Mouse (Mus musculus) liver, adult 2 months (tissue): Measurements from ENCODE around the gene Filip1l. TPM values are rescaled to one million over a fixed set of nuclear protein-coding genes. Genes with fewer than 3 reads are reported as not detected.

Experiments
- DNase-seq: peaks from one replicate; pipeline ENCODE4 v3.0.0-alpha.2; 2011; ENCODE audit warnings: low read depth, low spot score; ENCODE audit errors: extremely low read depth
- H3K27ac ChIP-seq: fragments of 200-500 bp; replicated peaks from 2 replicates; pipeline ENCODE4 v1.5.1; 2012; ENCODE audit warnings: low read depth, mild to moderate bottlenecking, control low read depth, inconsistent platforms, low read length; ENCODE audit not compliant: insufficient read depth
- H3K27me3 ChIP-seq: fragments of 200-500 bp; 2 replicates; pipeline ENCODE4 v1.6.1; 2012; ENCODE audit warnings: mild to moderate bottlenecking, moderate library complexity, low read length, inconsistent platforms; ENCODE audit not compliant: control insufficient read depth, insufficient read depth
- H3K36me3 ChIP-seq: fragments of 200-500 bp; 2 replicates; pipeline ENCODE4 v1.6.1; 2012; ENCODE audit warnings: low read length, inconsistent platforms; ENCODE audit not compliant: control insufficient read depth, insufficient read depth
- H3K4me1 ChIP-seq: fragments of 200-500 bp; 2 replicates; pipeline ENCODE4 v1.6.1; 2011; ENCODE audit warnings: low read length; ENCODE audit not compliant: control insufficient read depth, insufficient read depth
- H3K4me3 ChIP-seq: fragments of 200-500 bp; 2 replicates; pipeline ENCODE4 v1.5.1; 2011; ENCODE audit warnings: low read depth, mild to moderate bottlenecking, control low read depth, low read length, moderate library complexity; ENCODE audit not compliant: insufficient read depth
- H3K79me2 ChIP-seq: fragments of 200-500 bp; 2 replicates; pipeline ENCODE4 v1.6.1; 2012; ENCODE audit warnings: inconsistent platforms, mild to moderate bottlenecking, low read length, moderate library complexity; ENCODE audit not compliant: control insufficient read depth, insufficient read depth
- H3K9ac ChIP-seq: fragments of 200-500 bp; 2 replicates; pipeline ENCODE4 v1.6.1; 2012; ENCODE audit warnings: low read depth, mild to moderate bottlenecking, control low read depth, inconsistent platforms, low read length
- CTCF ChIP-seq: fragments of 200-500 bp; IDR thresholded peaks from 2 replicates; pipeline ENCODE4 v1.5.1; 2011; ENCODE audit warnings: low read depth, low read length, control low read depth
- POLR2A ChIP-seq: fragments of 200-500 bp; IDR thresholded peaks from 2 replicates; pipeline ENCODE4 v1.6.1; 2011; ENCODE audit warnings: low read length, control low read depth; ENCODE audit not compliant: insufficient read depth; ENCODE audit errors: extremely low read depth
- WGBS: fragments of 180-500 bp; shearing (Covaris S2); methylation state at CpG from one replicate; pipeline ENCODE4 v1.1.7; 2018; 5-methylcytosine and 5-hydroxymethylcytosine counted together
- polyA plus RNA-seq: library from polyadenylated mRNA; depleted of rRNA; stranded (reverse); fragments of >200 nt; gene quantifications from 2 replicates; pipeline ENCODE4 v1.2.3, GENCODE M21; 2012
- total RNA-seq: library from RNA; depleted of rRNA; stranded (reverse); fragments of >200 nt; gene quantifications from 2 replicates; pipeline ENCODE4 v1.2.3, GENCODE M21; 2014

The Filip1l gene
- total and polyA plus RNA-seq, 2 experiments: 0.82 to 2.9 TPM

- no peak overlapping the region for H3K9ac ChIP-seq
- H3K79me2 ChIP-seq: no peaks in the 10 kb centered on the region
- no peak for DNase-seq
- peaks cover 2% of the 10 kb centered on the region; the same call in 1 of the 2 replicates for H3K4me1 ChIP-seq
- H3K36me3 ChIP-seq: no peaks in the 10 kb centered on the region
- TF ChIP-seq CTCF (no peak), POLR2A (no peak)
- WGBS: 46% methylated on average over 2 of the region's 2 CpGs
- no peaks in the 10 kb centered on the region for H3K27me3 ChIP-seq
- H3K27ac ChIP-seq: no peak overlapping the region
- H3K4me3 ChIP-seq: no peak overlapping the region
Observed at GRCm38 (mm10) chr16:57582008-57582407, 229.1 kb downstream of the Filip1l start.

GRCm38 (mm10) chr16:57585201-57585600 is 232.3 kb downstream of the Filip1l start:
- Histone ChIP-seq H3K4me1 (peaks cover 2% of the 10 kb centered on the region; the same call in 1 of the 2 replicates), H3K79me2 (no peaks in the 10 kb centered on the region), H3K4me3 (no peak overlapping the region), H3K9ac (no peak overlapping the region), H3K27ac (no peak overlapping the region), H3K36me3 (no peaks in the 10 kb centered on the region), H3K27me3 (no peaks in the 10 kb centered on the region)
- no peak for DNase-seq
- WGBS: 62% methylated on average over 3 of the region's 3 CpGs
- TF ChIP-seq POLR2A (no peak), CTCF (no peak)

- 38% methylated on average over 7 of the region's 7 CpGs for WGBS
- TF ChIP-seq POLR2A (no peak), CTCF (peak; percentile 60)
- peak; percentile 52 for DNase-seq
Observed at GRCm38 (mm10) chr16:57593422-57594157, 240.7 kb downstream of the Filip1l start.

GRCm38 (mm10) chr16:57597295-57597957 is 244.5 kb downstream of the Filip1l start:
- Histone ChIP-seq H3K9ac (no peak overlapping the region), H3K36me3 (no peaks in the 10 kb centered on the region), H3K4me1 (no peaks in the 10 kb centered on the region), H3K27me3 (no peaks in the 10 kb centered on the region), H3K79me2 (no peaks in the 10 kb centered on the region; the same call in 1 of the 2 replicates), H3K4me3 (no peak overlapping the region), H3K27ac (no peak overlapping the region)
- DNase-seq: no peak
- no peak for TF ChIP-seq CTCF
- 74% methylated on average over 4 of the region's 4 CpGs for WGBS

More at GRCm38 (mm10) chr16:57593422-57594157, 240.7 kb downstream of the Filip1l start:
- H3K36me3 ChIP-seq: no peaks in the 10 kb centered on the region
- H3K4me3 ChIP-seq: no peak overlapping the region
- H3K27ac ChIP-seq: no peak overlapping the region
- no peaks in the 10 kb centered on the region; the same call in 1 of the 2 replicates for H3K79me2 ChIP-seq
- H3K9ac ChIP-seq: no peak overlapping the region
- no peaks in the 10 kb centered on the region for H3K27me3 ChIP-seq
- H3K4me1 ChIP-seq: no peaks in the 10 kb centered on the region

- H3K4me1 ChIP-seq: no peaks in the 10 kb centered on the region
- no peaks in the 10 kb centered on the region; the same call in 1 of the 2 replicates for H3K79me2 ChIP-seq
- no peak overlapping the region for H3K9ac ChIP-seq
- DNase-seq: no peak
- TF ChIP-seq POLR2A: no peak
- H3K36me3 ChIP-seq: no peaks in the 10 kb centered on the region
- H3K27me3 ChIP-seq: no peaks in the 10 kb centered on the region
- H3K4me3 ChIP-seq: no peak overlapping the region
- no peak overlapping the region for H3K27ac ChIP-seq
Observed at GRCm38 (mm10) chr16:57601031-57601430, 248.1 kb downstream of the Filip1l start.
